In the genomic region with DNA sequence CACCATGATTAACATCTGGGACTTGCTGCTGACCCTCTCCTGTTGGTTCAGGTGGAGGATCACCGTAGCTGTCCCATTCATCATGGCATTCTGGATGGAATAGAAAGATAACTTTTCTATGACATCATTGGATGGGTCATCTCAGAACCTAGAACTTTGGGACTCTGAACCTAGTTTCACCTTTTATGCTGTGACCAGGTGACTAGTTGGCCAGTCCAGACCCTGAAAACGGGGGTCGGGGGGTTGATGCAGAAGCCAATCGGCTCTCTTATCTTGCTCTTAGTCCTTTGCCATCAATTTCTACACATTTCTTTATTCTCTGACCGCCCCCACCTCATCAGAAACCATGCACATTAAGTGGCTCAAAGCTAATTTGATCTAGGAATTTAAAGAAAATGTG, we compare ENCODE assay signal across 38 mouse cellular contexts. TPM values are rescaled to one million over a fixed set of nuclear protein-coding genes. Genes with fewer than 3 reads are reported as not detected.
"Had no signal": no experiment of that assay in that cellular context is flagged by ENCODE, and none has a peak within 500 bp of the region (broad histone marks: within the 10 kb centered on the region; RNA-seq: fewer than 3 reads in every experiment).

A gene (minus strand): TSS at position 101 of the 400 bp plus-strand sequence.

- H3K27ac ChIP-seq: embryonic facial prominence, embryonic 10.5 days; embryonic facial prominence, embryonic 12.5 days; embryonic facial prominence, embryonic 13.5 days; embryonic facial prominence, embryonic 15.5 days; forebrain, embryonic 10.5 days; forebrain, embryonic 12.5 days; forebrain, embryonic 13.5 days; forebrain, embryonic 15.5 days; gastrocnemius, adult 2 months had no signal

- H3K27me3 ChIP-seq: embryonic facial prominence, embryonic 12.5 days; embryonic facial prominence, embryonic 13.5 days; embryonic facial prominence, embryonic 15.5 days; forebrain, embryonic 12.5 days; forebrain, embryonic 13.5 days; forebrain, embryonic 15.5 days had no signal

- H3K4me1 ChIP-seq: embryonic facial prominence, embryonic 10.5 days; embryonic facial prominence, embryonic 12.5 days; embryonic facial prominence, embryonic 13.5 days; embryonic facial prominence, embryonic 15.5 days; forebrain, embryonic 10.5 days; forebrain, embryonic 12.5 days; forebrain, embryonic 13.5 days; forebrain, embryonic 15.5 days had no signal

- H3K4me3 ChIP-seq: embryonic facial prominence, embryonic 10.5 days; embryonic facial prominence, embryonic 12.5 days; embryonic facial prominence, embryonic 13.5 days; embryonic facial prominence, embryonic 15.5 days; erythroblast, embryonic 14.5 days; forebrain, embryonic 10.5 days; forebrain, embryonic 12.5 days; forebrain, embryonic 13.5 days; forebrain, embryonic 15.5 days; gastrocnemius, adult 2 months had no signal

- H3K9ac ChIP-seq: embryonic facial prominence, embryonic 12.5 days; embryonic facial prominence, embryonic 13.5 days; embryonic facial prominence, embryonic 15.5 days; forebrain, embryonic 12.5 days; forebrain, embryonic 13.5 days; forebrain, embryonic 15.5 days; forebrain, postnatal 0 days had no signal

- DNase-seq: cerebellum, adult 2 months; cerebellum, adult 8-10 months; cerebellum, adult 9-10 months; cerebellum, adult 9-11 months; cerebellum, postnatal 10 days; cerebellum, postnatal 14 days; cerebellum, postnatal 25 days; cerebellum, postnatal 36 days; embryo, embryonic 11 days; forebrain, postnatal 0 days; gastrocnemius, adult 2 months; gastrocnemius, postnatal 10 days; gastrocnemius, postnatal 14 days; gastrocnemius, postnatal 25 days; gastrocnemius, postnatal 36 days; heart, adult 18-20 months had no signal

- H3K36me3 ChIP-seq: embryonic facial prominence, embryonic 10.5 days; embryonic facial prominence, embryonic 12.5 days; embryonic facial prominence, embryonic 13.5 days; embryonic facial prominence, embryonic 15.5 days; forebrain, embryonic 10.5 days; forebrain, embryonic 12.5 days; forebrain, embryonic 15.5 days had no signal

RNA-seq across cellular contexts. Expression of the gene that starts here (rescaled TPM):
- total RNA-seq: common myeloid progenitor, adult 5-6 weeks; forebrain, postnatal 0 days; gastrocnemius, adult 18-20 months; gastrocnemius, adult 2 months; gastrocnemius, adult 8-10 months; gastrocnemius, postnatal 10 days; gastrocnemius, postnatal 14 days; gastrocnemius, postnatal 25 days; gastrocnemius, postnatal 36 days; gastrocnemius, postnatal 4 days; granulocyte monocyte progenitor cell, adult 5-6 weeks; heart, adult 18-20 months; heart, adult 8-10 months had no signal
- polyA plus RNA-seq: cerebellum, adult 2 months; cortical plate, adult 2 months; embryonic facial prominence, embryonic 10.5 days; embryonic facial prominence, embryonic 11.5 days; embryonic facial prominence, embryonic 12.5 days; embryonic facial prominence, embryonic 13.5 days; embryonic facial prominence, embryonic 14.5 days; embryonic facial prominence, embryonic 15.5 days; erythroblast, embryonic 14.5 days; forebrain, embryonic 10.5 days; forebrain, embryonic 11.5 days; forebrain, embryonic 12.5 days; forebrain, embryonic 13.5 days; forebrain, embryonic 14.5 days; forebrain, embryonic 15.5 days; forebrain, embryonic 16.5 days; forebrain, postnatal 0 days; frontal cortex, adult 2 months had no signal
